Mouse (Mus musculus): Measurements from ENCODE around the gene Traf6. TPM values are rescaled to one million over a fixed set of nuclear protein-coding genes. Genes with fewer than 3 reads are reported as not detected.

Traf6 gene
- polyA plus RNA-seq, 1 experiment from 2014 or later = 9.0 TPM

DNA sequence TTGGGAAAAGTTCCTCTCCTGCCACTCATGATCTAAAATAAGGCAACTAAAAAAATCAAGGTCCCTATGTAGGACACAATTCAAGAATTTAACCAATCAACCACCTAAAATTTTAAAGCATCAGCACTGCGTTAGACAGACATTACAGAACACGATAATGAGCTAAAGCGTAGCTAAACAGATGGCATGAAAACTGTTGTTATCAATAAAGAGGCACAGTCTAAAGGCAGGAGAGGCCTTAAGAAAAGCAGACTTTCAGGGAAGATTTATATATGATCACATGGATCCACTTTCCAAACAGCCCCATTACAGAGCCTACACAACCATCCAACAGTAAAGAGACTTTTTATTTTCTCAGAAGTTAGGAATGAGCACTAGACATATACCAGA lies 12.5 kb upstream of the Traf6 start:
- Histone ChIP-seq H3K27me3 (ENCODE audit: insufficient read depth, poor library complexity, severe bottlenecking) (no peaks in the 10 kb centered on the region), H3K36me3 (no peaks in the 10 kb centered on the region), H3K4me1 (no peaks in the 10 kb centered on the region), H3K9me3 (no peaks in the 10 kb centered on the region), H3K27ac (no peak overlapping the region), H3K4me3 (no peak overlapping the region)
- 89% methylated on average over 3 of the region's 3 CpGs for WGBS
- no peak for DNase-seq (ENCODE audit: low spot score)

DNA sequence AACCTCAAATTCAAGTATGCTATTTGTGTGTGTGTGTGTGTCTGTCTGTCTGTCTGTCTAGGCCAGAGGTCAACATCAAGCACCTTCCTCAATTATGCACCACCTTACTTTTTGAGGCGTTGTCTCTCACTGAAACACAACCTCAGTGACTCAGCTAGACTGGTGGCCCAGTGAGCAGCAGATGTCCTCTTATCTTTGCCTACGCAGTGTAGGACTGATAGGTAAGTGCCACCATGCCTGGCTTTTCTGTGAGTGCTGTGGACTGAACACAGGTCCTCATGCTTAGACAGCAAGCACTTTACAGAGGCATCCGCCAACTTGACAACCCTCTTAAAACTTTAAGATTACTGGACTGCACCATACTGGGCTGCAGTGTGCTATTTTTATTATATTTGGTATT lies 9.5 kb upstream of the Traf6 start:
- no peaks in the 10 kb centered on the region for H3K4me1 ChIP-seq
- 67% methylated on average over 3 of the region's 3 CpGs for WGBS
- H3K9me3 ChIP-seq = no peaks in the 10 kb centered on the region
- H3K36me3 ChIP-seq = no peaks in the 10 kb centered on the region
- no peak for DNase-seq (ENCODE audit: low spot score)
- no peak overlapping the region for H3K4me3 ChIP-seq
- no peak overlapping the region for H3K27ac ChIP-seq
- H3K27me3 ChIP-seq (ENCODE audit: insufficient read depth, poor library complexity, severe bottlenecking) = no peaks in the 10 kb centered on the region

DNA sequence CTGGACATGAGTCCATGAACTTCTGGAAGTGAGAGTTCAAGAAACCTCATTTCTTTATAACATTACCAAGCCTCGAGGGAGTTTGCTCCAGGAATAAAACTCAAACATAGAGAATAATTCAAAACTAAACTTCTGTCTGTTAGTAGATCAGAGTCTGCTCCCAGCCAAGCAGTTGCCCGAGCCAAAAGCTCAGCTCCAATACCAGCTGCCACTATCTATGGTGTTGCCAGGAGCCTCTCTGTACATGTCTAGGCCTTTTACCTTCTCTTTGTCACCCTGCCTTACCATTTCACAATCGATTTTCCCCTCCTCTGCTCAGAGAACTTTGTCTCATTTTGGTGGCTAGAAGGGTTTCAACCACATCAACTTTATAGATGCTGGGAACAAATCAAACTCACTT lies 4.7 kb upstream of the Traf6 start:
- Histone ChIP-seq H3K4me3 (no peak overlapping the region), H3K27me3 (ENCODE audit: insufficient read depth, poor library complexity, severe bottlenecking) (no peaks in the 10 kb centered on the region), H3K9me3 (no peaks in the 10 kb centered on the region), H3K27ac (no peak overlapping the region), H3K4me1 (no peaks in the 10 kb centered on the region), H3K36me3 (no peaks in the 10 kb centered on the region)
- 67% methylated on average over 3 of the region's 3 CpGs for WGBS
- no peak for DNase-seq (ENCODE audit: low spot score)

GRCm38 (mm10) chr2:101679164-101679784 lies 1.0 kb downstream of the Traf6 start:
- 7% methylated on average over 15 of the region's 15 CpGs for WGBS
- H3K27ac ChIP-seq = no peak overlapping the region
- H3K9me3 ChIP-seq = no peaks in the 10 kb centered on the region
- H3K4me3 ChIP-seq = peak overlapping the region; percentile 99
- no peak for DNase-seq (ENCODE audit: low spot score)
- peaks cover 5% of the 10 kb centered on the region for H3K4me1 ChIP-seq
- H3K27me3 ChIP-seq (ENCODE audit: insufficient read depth, poor library complexity, severe bottlenecking) = no peaks in the 10 kb centered on the region
- 0 out of 2 replicates have a peak, but pooled peaks cover under 1% of the 10 kb centered on the region for H3K36me3 ChIP-seq

DNA sequence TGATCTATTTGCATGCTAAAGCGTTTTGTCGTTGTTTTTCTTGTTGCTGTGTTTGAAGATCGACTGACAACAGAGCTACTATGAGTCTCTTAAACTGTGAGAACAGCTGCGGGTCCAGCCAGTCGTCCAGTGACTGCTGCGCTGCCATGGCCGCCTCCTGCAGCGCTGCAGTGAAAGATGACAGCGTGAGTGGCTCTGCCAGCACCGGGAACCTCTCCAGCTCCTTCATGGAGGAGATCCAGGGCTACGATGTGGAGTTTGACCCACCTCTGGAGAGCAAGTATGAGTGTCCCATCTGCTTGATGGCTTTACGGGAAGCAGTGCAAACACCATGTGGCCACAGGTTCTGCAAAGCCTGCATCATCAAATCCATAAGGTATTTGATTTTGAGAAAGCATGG lies 6.2 kb downstream of the Traf6 start:
- Histone ChIP-seq H3K9me3 (no peaks in the 10 kb centered on the region), H3K4me1 (peaks cover 2% of the 10 kb centered on the region), H3K4me3 (no peak overlapping the region), H3K27ac (no peak overlapping the region), H3K27me3 (ENCODE audit: insufficient read depth, poor library complexity, severe bottlenecking) (no peaks in the 10 kb centered on the region), H3K36me3 (peaks cover 38% of the 10 kb centered on the region)
- no peak for DNase-seq (ENCODE audit: low spot score)
- WGBS = 91% methylated on average over 12 of the region's 12 CpGs

DNA sequence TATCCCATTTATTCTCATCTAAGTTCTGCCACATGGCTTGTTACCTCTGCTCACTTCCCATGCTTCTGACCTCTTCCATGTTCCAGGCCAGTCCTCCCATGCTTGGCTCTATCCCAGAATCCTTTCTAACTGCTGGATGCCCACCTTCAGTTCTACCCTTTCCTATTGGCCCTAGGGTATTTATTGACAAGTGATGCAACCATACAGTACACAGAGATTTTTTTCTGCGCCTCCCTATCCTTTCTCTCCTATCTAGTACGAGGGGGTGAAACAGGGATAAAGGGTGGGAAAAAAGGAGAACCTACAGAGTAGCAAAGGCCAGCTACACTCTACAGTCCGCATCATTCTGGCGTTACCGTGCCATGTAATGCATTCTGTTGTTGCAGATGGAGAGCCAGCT lies 9.8 kb downstream of the Traf6 start:
- H3K4me1 ChIP-seq = no peaks in the 10 kb centered on the region
- no peak for DNase-seq (ENCODE audit: low spot score)
- no peaks in the 10 kb centered on the region for H3K27me3 ChIP-seq (ENCODE audit: insufficient read depth, poor library complexity, severe bottlenecking)
- no peak overlapping the region for H3K27ac ChIP-seq
- H3K36me3 ChIP-seq = peaks cover 68% of the 10 kb centered on the region
- no peak overlapping the region for H3K4me3 ChIP-seq
- WGBS = 93% methylated on average over 5 of the region's 5 CpGs
- H3K9me3 ChIP-seq = no peaks in the 10 kb centered on the region

DNA sequence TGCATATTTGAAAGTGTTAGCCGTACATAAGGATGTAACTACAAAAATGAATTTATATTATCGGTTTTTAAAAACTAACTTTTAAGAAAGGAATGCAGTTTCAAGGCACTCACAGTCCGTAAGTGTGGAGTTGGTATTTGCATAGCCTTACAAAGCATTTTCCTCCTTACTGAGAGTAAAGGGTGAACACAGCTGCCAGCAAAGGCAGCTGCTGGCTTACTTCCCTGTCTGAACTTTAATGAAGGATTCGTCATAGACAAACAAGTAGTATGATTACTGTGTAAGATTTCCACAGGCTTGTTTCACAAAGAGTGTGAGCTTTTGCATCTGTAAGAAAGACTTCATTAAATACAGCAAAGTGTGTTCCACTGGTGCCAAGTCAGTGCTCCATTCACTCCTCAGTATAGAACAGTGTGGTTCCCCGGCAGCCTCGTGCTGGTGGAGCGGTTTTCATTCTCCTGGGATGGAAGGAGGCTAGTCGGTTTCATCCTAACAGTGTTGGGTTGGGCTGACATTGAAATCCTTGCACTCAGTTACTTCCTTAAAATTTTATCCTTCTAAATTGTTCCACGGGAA lies 12.1 kb downstream of the Traf6 start:
- no peak overlapping the region for H3K27ac ChIP-seq
- H3K4me3 ChIP-seq = no peak overlapping the region
- peaks cover 65% of the 10 kb centered on the region for H3K36me3 ChIP-seq
- no peaks in the 10 kb centered on the region for H3K9me3 ChIP-seq
- 91% methylated on average over 9 of the region's 9 CpGs for WGBS
- DNase-seq (ENCODE audit: low spot score) = no peak
- H3K4me1 ChIP-seq = no peaks in the 10 kb centered on the region
- H3K27me3 ChIP-seq (ENCODE audit: insufficient read depth, poor library complexity, severe bottlenecking) = no peaks in the 10 kb centered on the region

DNA sequence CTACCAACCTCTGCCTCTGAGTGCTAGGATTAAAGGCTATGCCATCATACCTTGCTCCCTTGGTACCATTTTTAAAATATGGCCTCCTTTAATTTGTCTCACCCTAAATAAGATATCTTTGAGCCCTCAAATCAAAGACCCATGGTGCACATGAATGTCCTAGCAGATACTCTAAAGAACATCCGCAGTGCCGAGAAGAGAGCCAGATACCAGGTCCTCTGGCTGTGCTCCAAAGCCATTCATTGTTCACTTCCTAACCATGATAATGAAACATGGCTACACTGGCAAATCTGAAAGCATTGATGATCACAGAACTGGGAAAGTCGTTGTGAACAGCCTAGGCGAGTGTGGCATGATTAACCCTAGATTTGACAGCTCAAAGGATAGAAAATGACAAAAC lies 14.8 kb downstream of the Traf6 start:
- Histone ChIP-seq H3K4me3 (no peak overlapping the region), H3K27me3 (ENCODE audit: insufficient read depth, poor library complexity, severe bottlenecking) (no peaks in the 10 kb centered on the region), H3K36me3 (peaks cover 66% of the 10 kb centered on the region), H3K27ac (no peak overlapping the region), H3K9me3 (no peaks in the 10 kb centered on the region), H3K4me1 (no peaks in the 10 kb centered on the region)
- DNase-seq (ENCODE audit: low spot score) = no peak
- 71% methylated on average over 4 of the region's 4 CpGs for WGBS

DNA sequence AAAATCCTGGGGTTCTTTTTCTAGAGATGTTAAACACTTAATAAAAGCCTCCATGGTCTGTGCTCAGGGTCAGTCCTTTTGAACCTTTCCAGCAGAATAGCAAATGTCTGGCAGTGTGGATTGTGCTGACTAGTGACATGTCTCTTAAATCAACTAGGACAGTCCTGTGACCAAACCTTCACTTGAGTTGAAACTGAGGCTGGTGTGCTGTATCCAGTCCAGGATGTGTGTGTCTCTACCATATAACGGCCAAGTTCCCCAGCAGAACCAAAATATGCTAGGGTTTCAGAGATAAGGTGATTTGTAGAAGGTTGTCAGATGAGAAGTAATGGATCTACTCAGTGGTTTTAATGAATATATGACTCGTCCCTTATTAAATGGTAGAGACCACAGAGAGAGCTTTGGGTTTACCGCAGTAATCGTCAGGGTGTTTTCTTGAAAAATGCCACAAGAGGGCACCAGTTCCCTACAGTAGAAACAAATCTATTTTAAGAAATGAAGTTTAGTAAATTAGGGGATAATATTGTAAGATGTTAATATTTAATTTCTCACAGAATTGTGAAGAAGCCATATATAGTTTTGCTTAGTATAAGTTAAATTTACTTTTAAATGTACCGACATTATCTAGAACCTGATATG lies 15.5 kb downstream of the Traf6 start:
- no peak overlapping the region for H3K4me3 ChIP-seq
- WGBS = 67% methylated on average over 5 of the region's 5 CpGs
- no peak overlapping the region for H3K27ac ChIP-seq
- H3K27me3 ChIP-seq (ENCODE audit: insufficient read depth, poor library complexity, severe bottlenecking) = no peaks in the 10 kb centered on the region
- no peak for DNase-seq (ENCODE audit: low spot score)
- H3K9me3 ChIP-seq = no peaks in the 10 kb centered on the region
- H3K4me1 ChIP-seq = no peaks in the 10 kb centered on the region
- peaks cover 68% of the 10 kb centered on the region for H3K36me3 ChIP-seq

DNA sequence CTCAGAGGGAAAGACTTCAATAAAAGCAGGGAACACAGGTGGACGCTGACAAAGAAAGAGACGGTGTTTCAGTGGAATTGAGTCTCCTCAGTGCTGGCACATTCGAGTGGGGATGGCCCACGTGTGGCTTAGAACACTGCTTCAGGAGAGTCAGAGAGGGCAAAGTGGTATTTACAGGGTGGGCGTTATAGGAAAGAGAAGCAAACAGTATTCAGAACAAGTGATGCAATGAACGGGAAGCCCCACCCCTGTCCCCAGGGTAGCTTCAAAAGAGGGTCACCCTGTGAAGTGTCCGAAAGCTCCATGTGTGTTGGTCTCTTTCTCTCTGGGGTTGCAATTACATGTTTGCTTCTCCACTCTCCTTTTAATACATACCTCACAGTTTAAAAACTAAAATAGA lies 17.4 kb downstream of the Traf6 start:
- Histone ChIP-seq H3K27me3 (ENCODE audit: insufficient read depth, poor library complexity, severe bottlenecking) (no peaks in the 10 kb centered on the region), H3K4me1 (no peaks in the 10 kb centered on the region)

DNA sequence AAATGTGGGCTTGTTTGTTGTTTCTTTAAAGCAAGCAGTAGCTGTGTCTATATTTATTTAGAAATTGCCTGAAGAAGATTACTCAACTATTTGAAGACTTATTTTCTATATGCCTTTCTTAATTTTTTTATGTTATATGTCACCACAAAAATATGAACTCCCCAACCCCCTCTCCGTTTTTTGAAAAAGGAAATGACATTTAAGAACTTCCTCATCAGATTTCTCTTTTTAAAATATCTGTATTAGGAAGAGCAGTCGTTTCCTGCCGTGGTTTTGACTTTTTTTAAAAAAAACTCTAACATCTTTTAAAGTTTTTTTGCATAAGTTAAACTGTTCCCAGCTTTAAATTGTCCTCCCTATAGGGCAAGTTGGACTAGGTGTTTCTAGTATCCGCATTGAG lies 21.1 kb downstream of the Traf6 start:
- Histone ChIP-seq H3K36me3 (peaks cover 38% of the 10 kb centered on the region), H3K4me3 (no peak overlapping the region)

More for the DNA sequence above, 17.4 kb downstream of the Traf6 start:
- DNase-seq (ENCODE audit: low spot score) = no peak
- WGBS = 94% methylated on average over 7 of the region's 7 CpGs
- Histone ChIP-seq H3K36me3 (peaks cover 60% of the 10 kb centered on the region), H3K9me3 (no peaks in the 10 kb centered on the region), H3K27ac (no peak overlapping the region), H3K4me3 (no peak overlapping the region)

DNA sequence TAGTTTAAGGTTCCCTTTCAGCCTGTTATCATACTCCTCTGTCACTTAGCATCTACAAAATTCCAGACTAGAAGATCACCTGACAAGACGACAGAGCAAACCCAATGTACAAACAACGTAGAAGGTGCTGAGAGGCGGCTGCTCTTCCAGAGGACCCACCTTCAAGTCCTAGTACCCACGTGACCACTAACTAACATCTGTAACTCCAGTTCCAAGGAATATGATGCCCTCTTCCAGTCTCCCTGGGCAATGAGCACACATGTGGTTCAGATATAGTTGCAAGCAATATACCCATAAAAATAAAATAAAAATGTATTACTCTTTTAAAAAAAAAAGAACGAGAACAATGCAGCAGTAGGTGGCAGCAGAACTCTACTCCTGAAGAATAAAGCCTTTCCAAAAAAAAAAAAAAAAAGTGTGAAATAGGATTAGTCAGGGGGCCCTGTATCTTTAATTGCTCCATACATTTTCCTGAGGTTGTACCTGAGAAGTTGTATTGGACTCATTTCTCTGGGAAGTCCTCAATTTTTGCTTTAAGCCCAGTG lies 27.8 kb downstream of the Traf6 start:
- no peak overlapping the region for H3K27ac ChIP-seq
- H3K4me1 ChIP-seq = peaks cover 8% of the 10 kb centered on the region
- H3K4me3 ChIP-seq = no peak overlapping the region
- H3K9me3 ChIP-seq = no peaks in the 10 kb centered on the region
- no peak for DNase-seq (ENCODE audit: low spot score)
- no peaks in the 10 kb centered on the region for H3K27me3 ChIP-seq (ENCODE audit: insufficient read depth, poor library complexity, severe bottlenecking)
- 45% methylated on average over 5 of the region's 5 CpGs for WGBS
- 0 out of 2 replicates have a peak, but pooled peaks cover under 1% of the 10 kb centered on the region for H3K36me3 ChIP-seq

More for the DNA sequence above, 21.1 kb downstream of the Traf6 start:
- H3K27me3 ChIP-seq (ENCODE audit: insufficient read depth, poor library complexity, severe bottlenecking) = no peaks in the 10 kb centered on the region
- WGBS = 84% methylated on average over 4 of the region's 4 CpGs
- no peak for DNase-seq (ENCODE audit: low spot score)
- no peak overlapping the region for H3K27ac ChIP-seq
- H3K4me1 ChIP-seq = no peaks in the 10 kb centered on the region
- H3K9me3 ChIP-seq = no peaks in the 10 kb centered on the region

- no peak for DNase-seq (ENCODE audit: low spot score)
- WGBS = 61% methylated on average over 3 of the region's 3 CpGs
- H3K4me1 ChIP-seq = peaks cover 20% of the 10 kb centered on the region
- no peak overlapping the region for H3K27ac ChIP-seq
- 0 out of 2 replicates have a peak, but pooled peaks cover under 1% of the 10 kb centered on the region for H3K27me3 ChIP-seq (ENCODE audit: insufficient read depth, poor library complexity, severe bottlenecking)
- no peak overlapping the region for H3K4me3 ChIP-seq
- peaks cover 7% of the 10 kb centered on the region for H3K36me3 ChIP-seq
- no peaks in the 10 kb centered on the region for H3K9me3 ChIP-seq
Measured at GRCm38 (mm10) chr2:101711608-101712007, 33.4 kb downstream of the Traf6 start.
